Mouse (Mus musculus): ENCODE results near the gene Hsf2bp.

DNA sequence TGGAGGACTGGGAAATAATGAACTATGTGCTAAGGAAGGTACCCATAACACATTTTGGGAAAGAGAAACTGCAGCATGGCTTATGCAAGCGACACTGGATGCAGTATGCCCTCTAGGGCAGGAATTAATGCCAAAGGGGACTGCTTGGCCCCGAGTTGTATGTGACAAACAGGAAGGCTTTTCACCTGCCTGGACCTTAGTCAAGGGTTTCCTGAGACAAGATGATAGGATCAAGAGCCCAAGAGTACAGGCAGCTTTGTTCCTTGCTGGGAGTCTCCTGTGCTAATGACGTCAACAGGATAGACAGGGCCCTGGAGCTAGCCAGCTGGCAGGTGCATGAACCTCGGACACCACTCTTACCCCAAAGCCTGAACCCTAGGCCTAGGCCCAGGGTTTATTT lies 95.5 kb downstream of the Hsf2bp start:
- TF ChIP-seq GABPA (IDR thresholded peaks at IDR 0.05; ENCODE audit: low read depth, low read length) (no peak), USF1 (IDR thresholded peaks at IDR 0.05; ENCODE audit: low read depth, low read length) (no peak), TAL1 (IDR thresholded peaks at IDR 0.05; ENCODE audit: low read length) (no peak), MEF2A (IDR thresholded peaks at IDR 0.05; ENCODE audit: extremely low read depth, insufficient replicate concordance, low read depth, low read length, poor library complexity, severe bottlenecking) (no peak), POLR2A (IDR thresholded peaks at IDR 0.05; ENCODE audit: control insufficient read depth in 1 of 2, insufficient read depth in 1 of 2, low read depth in 1 of 2, low read length in 2 of 2, poor library complexity in 1 of 2) (no peak), CTCF (IDR thresholded peaks at IDR 0.05 in 2 of 3, conservative IDR thresholded peaks at IDR 0.05 in 1 of 3; ENCODE audit: control insufficient read depth in 1 of 3, insufficient read depth in 1 of 3, low read depth in 2 of 3, low read length in 3 of 3, poor library complexity in 1 of 3, severe bottlenecking in 1 of 3) (no peak), E2F4 (IDR thresholded peaks at IDR 0.05; ENCODE audit: borderline replicate concordance, low read depth, low read length) (no peak), NELFE (IDR thresholded peaks at IDR 0.05; ENCODE audit: low read depth, low read length) (no peak), GATA1 (IDR thresholded peaks at IDR 0.05; ENCODE audit: low read depth, low read length) (no peak), ETS1 (IDR thresholded peaks at IDR 0.05; ENCODE audit: low read depth, low read length) (no peak)

Data from MEL (cell line).